Mouse (Mus musculus) layer of hippocampus, adult 9-11 months (tissue): ENCODE results near the gene Gapvd1.

ENCODE experiments used
- DNase-seq: peaks from one replicate; pipeline ENCODE4 v3.0.0; 2022

The Gapvd1 gene

GRCm38 (mm10) chr2:34708675-34709074, 46.4 kb downstream of the Gapvd1 start:
- DNase-seq: no peak

DNA sequence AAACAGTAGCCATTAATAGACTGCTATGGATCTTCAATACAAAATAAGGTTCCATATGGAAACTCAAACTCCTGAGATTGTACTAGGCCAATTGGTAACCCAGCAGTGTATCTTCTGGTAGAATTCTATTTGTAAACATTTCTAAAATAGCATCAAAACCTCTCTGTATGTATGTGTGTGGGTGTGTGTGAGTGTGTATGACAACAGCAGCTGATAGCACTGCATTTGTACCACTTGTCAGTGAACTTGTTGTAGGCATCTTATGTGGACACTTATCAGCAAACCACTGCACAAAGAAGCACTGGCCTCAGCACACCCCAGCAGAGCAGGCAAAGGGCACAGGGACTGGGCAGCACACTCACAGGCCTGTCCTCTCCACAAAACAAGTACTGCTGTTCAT, 58.4 kb downstream of the Gapvd1 start:
- DNase-seq: peak; percentile 27

DNA sequence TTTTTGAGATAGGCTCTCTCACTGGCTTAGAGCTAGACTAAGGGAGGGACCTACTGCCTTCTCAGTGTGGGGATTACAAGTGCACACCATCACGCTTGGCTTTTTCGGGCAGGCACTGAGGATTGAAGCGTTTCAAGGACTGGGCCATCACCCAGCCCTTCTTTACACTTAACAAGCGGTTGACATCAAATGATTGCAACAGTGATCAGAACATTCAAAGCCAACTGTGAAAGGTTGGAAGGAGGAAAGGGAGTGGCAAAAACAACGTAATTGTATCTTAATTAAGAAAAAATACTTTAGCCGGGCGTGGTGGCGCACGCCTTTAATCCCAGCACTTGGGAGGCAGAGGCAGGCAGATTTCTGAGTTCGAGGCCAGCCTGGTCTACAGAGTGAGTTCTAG, 62.2 kb downstream of the Gapvd1 start:
- DNase-seq: no peak

GRCm38 (mm10) chr2:34684076-34684870, 70.8 kb downstream of the Gapvd1 start:
- no peak for DNase-seq

DNA sequence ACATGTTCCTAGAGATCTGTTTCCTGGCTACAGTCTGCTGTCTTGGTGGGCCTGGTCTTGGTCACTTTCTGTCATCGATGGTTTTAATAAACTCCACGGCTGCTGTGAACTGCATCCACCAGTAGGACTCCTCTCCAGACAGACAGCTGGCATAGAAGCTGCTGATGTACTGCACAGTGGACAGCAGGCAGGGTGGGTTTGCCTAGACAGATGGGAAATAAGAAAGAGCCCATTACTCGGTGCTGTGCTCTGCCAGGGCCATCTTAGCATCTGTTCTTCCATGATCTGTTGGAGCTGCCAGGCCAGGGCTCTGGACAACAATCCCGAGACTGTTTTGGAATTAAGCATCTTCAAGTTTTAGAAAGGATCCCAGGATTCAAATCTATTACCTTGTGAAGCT, 77.1 kb downstream of the Gapvd1 start:
- DNase-seq: no peak

- no peak for DNase-seq
Observed at GRCm38 (mm10) chr2:34677061-34677460, 78.0 kb downstream of the Gapvd1 start.

- no peak for DNase-seq
Observed at GRCm38 (mm10) chr2:34673846-34674245, 81.2 kb downstream of the Gapvd1 start.

DNA sequence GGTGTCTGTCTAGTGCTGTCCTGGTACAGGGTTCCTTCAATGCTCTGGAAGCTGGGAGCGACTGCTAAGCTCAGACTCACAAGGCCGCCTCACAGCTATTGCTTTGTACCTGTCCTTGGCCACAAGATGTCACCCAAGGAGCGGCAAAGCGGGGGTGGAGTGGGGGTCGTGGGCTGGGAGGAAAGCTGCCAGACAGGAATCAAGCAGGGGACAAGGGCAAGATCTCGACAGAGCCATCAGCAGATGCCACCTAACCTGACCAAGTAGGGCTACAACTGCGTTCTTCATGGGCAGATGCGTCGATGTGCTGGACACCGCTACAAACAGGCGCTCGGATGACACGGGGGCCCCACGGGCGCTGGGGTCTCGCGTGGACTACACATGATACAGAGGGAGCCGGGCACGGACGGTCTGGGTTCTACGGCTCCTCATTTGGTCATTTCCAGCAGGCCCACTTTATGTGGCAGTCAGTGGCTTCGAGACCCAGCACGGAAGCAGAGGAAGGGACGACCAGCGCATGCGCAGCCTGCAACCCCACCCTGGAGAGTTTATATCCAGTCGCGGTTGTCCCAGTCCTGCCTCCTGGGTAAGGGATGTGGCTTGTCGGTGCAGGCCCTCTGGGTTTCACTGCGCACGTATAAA, 83.5 kb downstream of the Gapvd1 start:
- peak; percentile 55 for DNase-seq

DNA sequence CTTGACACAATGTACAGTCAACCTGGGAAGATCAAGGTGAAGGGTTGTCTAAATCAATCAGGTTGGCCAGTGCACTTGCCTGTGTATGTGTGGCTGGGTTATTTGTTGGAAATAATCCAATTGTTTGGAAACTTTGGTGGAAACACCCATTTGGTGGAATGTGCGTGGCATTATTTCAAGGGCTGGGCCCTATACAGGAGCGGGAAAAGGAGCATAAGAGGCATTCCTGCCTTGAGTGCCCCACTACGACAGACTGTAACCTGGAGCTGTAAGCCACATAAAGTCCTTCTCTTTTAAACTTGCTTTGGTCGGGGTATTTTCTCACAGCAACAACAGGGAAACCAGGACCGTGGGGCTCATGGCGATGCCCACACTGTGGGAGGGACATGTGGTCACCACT, 84.6 kb downstream of the Gapvd1 start:
- DNase-seq: no peak

- DNase-seq: no peak
Observed at GRCm38 (mm10) chr2:34669203-34669746, 85.8 kb downstream of the Gapvd1 start.

GRCm38 (mm10) chr2:34668440-34669191, 86.4 kb downstream of the Gapvd1 start:
- DNase-seq: peak; percentile 64

- DNase-seq: no peak
Observed at GRCm38 (mm10) chr2:34667820-34668219, 87.2 kb downstream of the Gapvd1 start.

DNA sequence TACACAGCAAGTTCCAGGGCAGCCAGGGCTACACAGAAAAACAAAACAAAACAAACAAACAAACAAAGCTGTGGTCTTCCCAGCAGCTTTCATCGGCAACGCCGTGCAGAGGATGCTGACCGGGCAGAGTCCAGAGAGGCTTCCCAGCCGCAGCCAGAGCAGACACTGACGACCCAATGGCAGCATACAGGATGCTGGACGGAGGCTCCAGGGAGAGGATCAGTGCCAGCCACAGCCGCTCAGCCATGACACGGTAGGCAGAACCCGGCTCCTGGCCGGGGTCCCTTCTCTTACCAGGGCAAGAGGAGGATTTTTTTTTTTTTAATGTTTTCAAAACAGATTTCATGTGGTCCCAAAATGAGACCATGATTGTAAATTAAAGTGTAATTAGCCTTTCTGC, 107.6 kb downstream of the Gapvd1 start:
- DNase-seq: no peak

DNA sequence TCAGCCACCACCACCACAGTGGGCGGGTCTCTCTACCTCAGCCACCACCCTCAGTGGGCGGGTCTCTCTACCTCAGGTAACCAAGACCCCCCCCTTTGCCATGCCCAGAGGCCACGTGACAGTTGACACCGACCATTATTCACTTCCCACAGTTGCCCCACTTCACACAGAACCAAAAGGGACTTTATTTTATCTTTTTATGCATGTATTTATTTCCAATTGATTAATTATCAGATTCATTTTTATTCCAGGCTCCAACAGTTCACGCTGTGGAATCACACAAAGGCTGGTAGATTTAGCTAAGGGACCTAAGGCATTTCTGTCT, 108.5 kb downstream of the Gapvd1 start:
- DNase-seq: no peak

DNA sequence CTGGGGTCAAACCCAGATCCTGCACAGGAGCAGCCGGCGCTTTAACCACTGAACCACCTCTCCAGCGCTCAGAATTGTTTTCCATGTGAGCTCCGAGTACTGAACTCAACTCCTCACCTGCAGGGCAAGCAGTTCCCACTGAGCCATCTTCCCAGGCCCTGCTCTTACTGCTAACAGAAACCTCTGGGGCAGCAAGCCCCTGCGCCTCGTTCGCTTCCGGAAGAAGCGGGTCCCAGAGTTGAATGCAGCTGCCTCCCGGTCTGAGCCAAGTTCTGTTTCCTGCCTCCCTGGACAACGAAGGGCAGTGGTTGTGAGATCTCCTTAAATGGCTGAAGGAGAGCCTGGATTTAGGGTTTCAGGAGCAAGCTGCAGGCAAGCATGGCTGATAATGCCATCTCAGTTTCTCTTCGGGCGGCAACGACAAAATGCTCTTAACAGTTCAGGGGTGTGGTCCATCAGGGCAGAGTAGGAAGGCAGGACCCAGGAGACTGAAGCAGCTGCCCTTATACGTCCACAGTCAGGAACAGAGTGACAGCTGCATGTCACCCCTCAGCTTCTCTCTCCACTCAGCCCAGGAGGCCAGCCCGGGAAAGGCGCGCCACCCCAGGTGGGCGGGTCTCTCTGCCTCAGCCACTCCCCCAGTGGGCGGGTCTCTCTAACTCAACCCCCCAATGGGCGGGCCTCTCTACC, 109.0 kb downstream of the Gapvd1 start:
- DNase-seq: peak; percentile 30

DNA sequence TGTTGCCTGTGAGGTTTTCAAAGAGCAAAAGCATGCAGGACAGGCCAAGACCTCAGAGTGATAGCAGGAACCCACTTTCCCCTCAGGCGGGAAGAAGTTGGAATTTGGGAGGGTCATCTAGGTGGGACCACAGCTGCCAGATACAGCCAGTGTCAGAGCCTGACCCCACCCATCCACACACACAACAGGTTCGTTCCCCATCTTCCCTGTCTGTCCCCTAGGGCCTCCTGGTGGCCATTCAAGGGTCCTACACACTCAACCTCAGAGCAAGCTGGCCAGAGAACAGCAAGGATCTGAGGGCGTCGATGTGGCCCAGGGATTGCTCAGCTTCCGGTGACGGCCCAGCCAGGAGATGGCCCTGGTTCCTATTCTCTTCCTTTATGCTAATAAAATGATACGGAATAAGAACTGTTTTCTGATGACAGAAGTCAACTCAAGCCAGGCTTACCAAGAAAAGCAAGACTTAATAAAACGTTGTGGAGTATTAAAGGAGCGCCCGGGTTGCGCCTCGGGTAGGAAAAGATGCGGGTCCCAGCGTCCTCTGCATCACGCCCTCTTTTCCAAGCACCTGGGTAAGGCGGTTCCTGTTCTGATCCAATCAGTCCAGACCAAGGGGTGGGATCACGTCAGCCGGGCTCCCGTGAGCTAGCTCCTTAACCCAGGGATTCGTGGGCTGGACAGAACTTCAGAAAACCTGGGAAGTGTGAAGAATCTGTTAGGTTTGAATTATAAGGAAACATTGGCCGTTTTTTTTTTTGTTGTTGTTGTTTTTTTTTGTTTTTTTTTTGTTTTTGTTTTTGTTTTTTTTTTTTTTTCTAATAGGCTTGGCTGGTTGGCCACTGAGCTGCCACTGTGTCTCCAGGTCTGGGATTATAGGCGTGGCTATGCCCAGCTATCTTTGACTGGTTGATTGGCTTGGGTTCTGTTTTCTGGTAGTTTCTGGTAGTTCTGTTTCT, 110.2 kb downstream of the Gapvd1 start:
- no peak for DNase-seq

- no peak for DNase-seq
Observed at GRCm38 (mm10) chr2:34642351-34642750, 112.7 kb downstream of the Gapvd1 start.

DNA sequence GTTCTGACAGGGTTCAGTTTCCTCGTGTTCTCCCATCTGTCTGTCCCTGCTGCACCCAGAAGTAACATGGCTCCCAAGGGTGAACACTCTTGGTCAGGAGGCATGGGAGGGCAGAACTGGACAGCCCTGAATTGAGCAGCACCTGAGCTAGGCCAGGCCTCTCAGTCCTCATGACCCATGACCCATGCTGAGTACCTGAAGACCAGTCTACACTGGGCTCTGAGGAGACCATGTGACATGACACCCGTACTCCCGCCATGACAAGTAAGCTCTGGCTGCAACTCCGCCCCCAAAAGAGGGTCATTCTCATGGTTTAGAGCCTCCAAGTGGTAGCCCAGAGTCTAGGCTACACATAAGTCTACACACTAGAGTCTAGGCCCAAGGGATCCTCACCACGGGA, 115.3 kb downstream of the Gapvd1 start:
- no peak for DNase-seq

DNA sequence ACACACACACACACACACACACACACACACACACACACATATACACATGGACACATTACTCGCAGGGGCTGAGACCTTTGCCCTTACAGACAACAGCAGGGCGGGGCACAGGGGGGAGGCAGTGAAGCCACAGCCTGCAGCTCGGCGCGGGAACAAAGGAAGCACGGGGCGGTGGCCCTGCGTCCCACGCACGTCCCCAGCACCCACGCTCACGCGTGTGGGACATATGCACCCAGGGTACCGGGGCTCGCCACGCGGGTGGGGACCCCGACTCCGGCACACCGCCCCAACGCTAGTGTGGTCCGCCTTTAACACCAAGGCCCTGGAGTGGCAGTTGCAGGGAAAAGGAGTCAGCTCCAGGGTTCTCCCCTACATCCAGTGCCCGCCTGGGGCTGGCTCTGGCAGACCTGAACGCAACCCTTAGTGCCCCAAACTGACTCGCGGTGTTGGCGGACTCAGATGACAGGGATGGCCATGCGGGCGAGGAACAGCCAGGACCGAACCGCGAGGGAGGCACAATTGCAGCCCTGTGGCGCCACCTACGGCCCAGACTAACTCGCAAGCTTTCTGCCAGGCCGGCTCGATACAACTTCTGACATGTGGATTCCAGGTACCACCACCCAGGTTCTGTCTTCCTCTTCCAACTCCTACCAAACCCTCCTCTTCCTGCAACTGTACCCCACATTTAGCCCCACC, 115.9 kb downstream of the Gapvd1 start:
- peak; percentile 66 for DNase-seq

GRCm38 (mm10) chr2:34635249-34636165, 119.5 kb downstream of the Gapvd1 start:
- DNase-seq: no peak
